Mouse (Mus musculus) forebrain, embryonic 15.5 days (tissue): ENCODE data around the gene Tapbp. TPM values are rescaled to one million over a fixed set of nuclear protein-coding genes. Genes with fewer than 3 reads are reported as not detected.
"Not testable (repeated sequence)": the region's sequence is repeated elsewhere in the genome, so short reads cannot be mapped to it uniquely, and the experiment has no call there.

Experiments
- ATAC-seq: fragments of 200-750 bp; cut with Nextera tagmentation; replicated peaks from 2 replicates; pipeline ENCODE4 v1.8.0; 2017; ENCODE audit warnings: mild to moderate bottlenecking, moderate TSS enrichment, moderate library complexity
- H3K27ac ChIP-seq: fragments of 300-500 bp; sonication (generic); replicated peaks from 2 replicates; pipeline ENCODE4 v1.5.1; 2015; ENCODE audit warnings: mild to moderate bottlenecking, inconsistent platforms
- H3K27me3 ChIP-seq: fragments of 300-500 bp; sonication (generic); 2 replicates; pipeline ENCODE4 v1.6.1; 2015; ENCODE audit warnings: inconsistent platforms
- H3K36me3 ChIP-seq: fragments of 300-500 bp; sonication (generic); 2 replicates; pipeline ENCODE4 v1.6.1; 2015; ENCODE audit warnings: mild to moderate bottlenecking, inconsistent platforms
- H3K4me1 ChIP-seq: fragments of 300-500 bp; sonication (generic); 2 replicates; pipeline ENCODE4 v1.6.1; 2015; ENCODE audit warnings: inconsistent platforms
- H3K4me2 ChIP-seq: fragments of 300-500 bp; sonication (generic); replicated peaks from 2 replicates; pipeline ENCODE4 v1.6.1; 2015; ENCODE audit warnings: mild to moderate bottlenecking, inconsistent platforms
- H3K4me3 ChIP-seq: fragments of 300-500 bp; sonication (generic); 2 replicates; pipeline ENCODE4 v1.5.1; 2015; ENCODE audit warnings: mild to moderate bottlenecking, inconsistent platforms
- H3K9ac ChIP-seq: fragments of 300-500 bp; sonication (generic); replicated peaks from 2 replicates; pipeline ENCODE4 v1.6.1; 2015; ENCODE audit warnings: mild to moderate bottlenecking, inconsistent platforms
- H3K9me3 ChIP-seq: fragments of 300-500 bp; sonication (generic); 2 replicates; pipeline ENCODE4 v1.6.1; 2016; ENCODE audit warnings: inconsistent platforms
- WGBS: fragments of 180-500 bp; shearing (Covaris S2); methylation state at CpG from one replicate; pipeline ENCODE4 v1.1.7; 2015; ENCODE audit warnings: mixed read lengths; 5-methylcytosine and 5-hydroxymethylcytosine counted together
- polyA plus RNA-seq: library from polyadenylated mRNA; unstranded; fragments of >200 nt; fragmentation: Nextera tagmentation; extraction: Ambion mirVana; gene quantifications from 2 replicates; pipeline ENCODE4 v1.2.1, GENCODE M21; 2015

Tapbp gene
- polyA plus RNA-seq, 1 experiment from 2014 or later: 18.2 TPM

GRCm38 (mm10) chr17:33893011-33893410 is 22.7 kb upstream of the Tapbp start:
- peaks cover 13% of the 10 kb centered on the region for H3K4me1 ChIP-seq
- H3K27ac ChIP-seq, H3K9ac ChIP-seq, H3K27me3 ChIP-seq, H3K4me2 ChIP-seq, H3K4me3 ChIP-seq, H3K36me3 ChIP-seq, H3K9me3 ChIP-seq, ATAC-seq: not testable (repeated sequence)
- 82% methylated on average over 4 of the region's 4 CpGs for WGBS

- H3K4me3 ChIP-seq: no peak overlapping the region
- no peak for ATAC-seq
- H3K27ac ChIP-seq: no peak overlapping the region
- no peaks in the 10 kb centered on the region for H3K27me3 ChIP-seq
- no peak overlapping the region for H3K4me2 ChIP-seq
- no peaks in the 10 kb centered on the region for H3K4me1 ChIP-seq
- H3K9me3 ChIP-seq: no peaks in the 10 kb centered on the region
- 45% methylated on average over 6 of the region's 6 CpGs for whole genome bisulfite sequencing
- H3K36me3 ChIP-seq: no peaks in the 10 kb centered on the region
- H3K9ac ChIP-seq: no peak overlapping the region
These were observed 18.4 kb upstream of the Tapbp start for GRCm38 (mm10) chr17:33897114-33897794.

- H3K4me1 ChIP-seq, H3K4me3 ChIP-seq, H3K9me3 ChIP-seq, H3K9ac ChIP-seq, ATAC-seq, H3K36me3 ChIP-seq, H3K27ac ChIP-seq, H3K27me3 ChIP-seq, H3K4me2 ChIP-seq: not testable (repeated sequence)
- WGBS: 86% methylated on average over 4 of the region's 4 CpGs
These were observed 17.5 kb upstream of the Tapbp start for GRCm38 (mm10) chr17:33898193-33898592.

GRCm38 (mm10) chr17:33899642-33900041 is 16.1 kb upstream of the Tapbp start:
- Histone ChIP-seq H3K4me3 (no peak overlapping the region), H3K36me3 (no peaks in the 10 kb centered on the region), H3K27me3 (no peaks in the 10 kb centered on the region), H3K4me1 (no peaks in the 10 kb centered on the region), H3K9ac (no peak overlapping the region), H3K4me2 (no peak overlapping the region), H3K9me3 (no peaks in the 10 kb centered on the region), H3K27ac (no peak overlapping the region)
- no peak for ATAC-seq
- WGBS: 79% methylated on average over 4 of the region's 4 CpGs

- no peak overlapping the region for H3K9ac ChIP-seq
- 75% methylated on average over 7 of the region's 7 CpGs for WGBS
- ATAC-seq: no peak
- H3K27me3 ChIP-seq: no peaks in the 10 kb centered on the region
- no peaks in the 10 kb centered on the region for H3K4me1 ChIP-seq
- no peak overlapping the region for H3K27ac ChIP-seq
- H3K9me3 ChIP-seq: no peaks in the 10 kb centered on the region
- no peak overlapping the region for H3K4me3 ChIP-seq
- H3K4me2 ChIP-seq: no peak overlapping the region
- H3K36me3 ChIP-seq: no peaks in the 10 kb centered on the region
These were observed 15.3 kb upstream of the Tapbp start for GRCm38 (mm10) chr17:33900281-33900988.

GRCm38 (mm10) chr17:33900989-33901314 is 14.7 kb upstream of the Tapbp start:
- WGBS: 86% methylated on average over 4 of the region's 4 CpGs
- no peaks in the 10 kb centered on the region for H3K27me3 ChIP-seq

GRCm38 (mm10) chr17:33901653-33902052 is 14.0 kb upstream of the Tapbp start:
- Histone ChIP-seq H3K27ac (no peak overlapping the region), H3K9me3 (no peaks in the 10 kb centered on the region), H3K4me1 (no peaks in the 10 kb centered on the region; the same call in 1 of the 2 replicates), H3K36me3 (no peaks in the 10 kb centered on the region), H3K9ac (no peak overlapping the region), H3K4me2 (no peak overlapping the region), H3K27me3 (no peaks in the 10 kb centered on the region), H3K4me3 (no peak overlapping the region)
- WGBS: 81% methylated on average over 4 of the region's 4 CpGs
- ATAC-seq: no peak

More at GRCm38 (mm10) chr17:33900989-33901314, 14.7 kb upstream of the Tapbp start:
- Histone ChIP-seq H3K9me3 (no peaks in the 10 kb centered on the region), H3K36me3 (no peaks in the 10 kb centered on the region), H3K4me2 (no peak overlapping the region), H3K4me1 (no peaks in the 10 kb centered on the region), H3K4me3 (no peak overlapping the region), H3K27ac (no peak overlapping the region), H3K9ac (no peak overlapping the region)
- no peak for ATAC-seq

- ATAC-seq: no peak
- no peak overlapping the region for H3K4me2 ChIP-seq
- WGBS: 72% methylated on average over 4 of the region's 4 CpGs
These were observed 13.6 kb upstream of the Tapbp start for GRCm38 (mm10) chr17:33902079-33902478.

GRCm38 (mm10) chr17:33902491-33902890 is 13.2 kb upstream of the Tapbp start:
- Histone ChIP-seq H3K27ac (no peak overlapping the region), H3K4me1 (peaks cover under 1% of the 10 kb centered on the region; the same call in 1 of the 2 replicates), H3K9me3 (no peaks in the 10 kb centered on the region), H3K4me3 (no peak overlapping the region), H3K27me3 (no peaks in the 10 kb centered on the region), H3K36me3 (no peaks in the 10 kb centered on the region), H3K9ac (no peak overlapping the region), H3K4me2 (no peak overlapping the region)
- no peak for ATAC-seq
- WGBS: 86% methylated on average over 7 of the region's 7 CpGs

More at GRCm38 (mm10) chr17:33902079-33902478, 13.6 kb upstream of the Tapbp start:
- Histone ChIP-seq H3K36me3 (no peaks in the 10 kb centered on the region), H3K27me3 (no peaks in the 10 kb centered on the region), H3K4me1 (no peaks in the 10 kb centered on the region; the same call in 1 of the 2 replicates), H3K4me3 (no peak overlapping the region), H3K27ac (no peak overlapping the region), H3K9me3 (no peaks in the 10 kb centered on the region), H3K9ac (no peak overlapping the region)

- H3K27me3 ChIP-seq, H3K9me3 ChIP-seq, H3K4me2 ChIP-seq, ATAC-seq, H3K9ac ChIP-seq, H3K36me3 ChIP-seq, H3K27ac ChIP-seq, H3K4me3 ChIP-seq: not testable (repeated sequence)
- H3K4me1 ChIP-seq: peaks cover 11% of the 10 kb centered on the region
- 76% methylated on average over 6 of the region's 6 CpGs for WGBS
These were observed 11.6 kb upstream of the Tapbp start for GRCm38 (mm10) chr17:33903911-33904651.

GRCm38 (mm10) chr17:33904835-33905234 is 10.9 kb upstream of the Tapbp start, which contains the start of gene Platr17:
Platr17 (plus strand) TSS chr17:33905135.
- peaks cover 11% of the 10 kb centered on the region for H3K4me1 ChIP-seq
- H3K9ac ChIP-seq, H3K4me2 ChIP-seq, H3K27ac ChIP-seq, H3K27me3 ChIP-seq, H3K9me3 ChIP-seq, ATAC-seq, H3K4me3 ChIP-seq, H3K36me3 ChIP-seq: not testable (repeated sequence)
- WGBS: 50% methylated on average over 4 of the region's 4 CpGs
